Mouse (Mus musculus) stomach, postnatal 0 days (tissue): ENCODE data around the gene Kirrel3. TPM values are rescaled to one million over a fixed set of nuclear protein-coding genes. Genes with fewer than 3 reads are reported as not detected.
A peak's percentile ranks its signal among the peaks of the same experiment; 100 is the strongest.

ENCODE experiments used
- ATAC-seq: fragments of 200-750 bp; cut with Nextera tagmentation; 2 replicates; pipeline ENCODE4 v1.8.0; 2017; ENCODE audit not compliant: low FRiP score, low TSS enrichment
- DNase-seq: peaks from one replicate; pipeline ENCODE4 v3.0.0-alpha.2; 2016; ENCODE audit warnings: low spot score
- H3K27ac ChIP-seq: fragments of 300-500 bp; sonication (generic); replicated peaks from 2 replicates; pipeline ENCODE4 v1.5.1; 2014; ENCODE audit warnings: mild to moderate bottlenecking, control low read depth
- H3K27me3 ChIP-seq: fragments of 300-500 bp; sonication (generic); 2 replicates; pipeline ENCODE4 v1.6.1; 2014; ENCODE audit warnings: low read length; ENCODE audit not compliant: control insufficient read depth, insufficient read depth
- H3K36me3 ChIP-seq: fragments of 300-500 bp; sonication (generic); 2 replicates; pipeline ENCODE4 v1.6.1; 2014; ENCODE audit warnings: low read length, mixed read lengths; ENCODE audit not compliant: control insufficient read depth, insufficient read depth
- H3K4me1 ChIP-seq: fragments of 300-500 bp; sonication (generic); replicated peaks from 2 replicates; pipeline ENCODE4 v1.6.1; 2014; ENCODE audit warnings: antibody characterized with exemption; ENCODE audit not compliant: control insufficient read depth, insufficient read depth
- H3K4me2 ChIP-seq: fragments of 300-500 bp; sonication (generic); replicated peaks from 2 replicates; pipeline ENCODE4 v1.6.1; 2014; ENCODE audit warnings: low read depth, mild to moderate bottlenecking, control low read depth, moderate library complexity
- H3K4me3 ChIP-seq: fragments of 300-500 bp; sonication (generic); 2 replicates; pipeline ENCODE4 v1.5.1; 2014; ENCODE audit warnings: low read depth, low read length, control low read depth
- H3K9ac ChIP-seq: fragments of 300-500 bp; sonication (generic); 2 replicates; pipeline ENCODE4 v1.6.1; 2014; ENCODE audit warnings: mild to moderate bottlenecking, low read length, control low read depth, mixed read lengths
- H3K9me3 ChIP-seq: fragments of 300-500 bp; sonication (generic); 2 replicates; pipeline ENCODE4 v1.6.1; 2016; ENCODE audit warnings: low read length; ENCODE audit not compliant: control insufficient read depth
- CTCF ChIP-seq: IDR thresholded peaks from 2 replicates; pipeline ENCODE4 v1.5.1; 2016; ENCODE audit warnings: antibody characterized with exemption, low read depth, mild to moderate bottlenecking, moderate library complexity
- EP300 ChIP-seq: optimal IDR thresholded peaks from 2 replicates; pipeline ENCODE3; 2016; ENCODE audit warnings: antibody characterized with exemption
- WGBS: fragments of 180-500 bp; shearing (Covaris S2); extraction: QIAGEN DNeasy Blood & Tissue Kit; methylation state at CpG from one replicate; pipeline ENCODE4 v1.1.7; 2014; 5-methylcytosine and 5-hydroxymethylcytosine counted together
- polyA plus RNA-seq: library from polyadenylated mRNA; unstranded; fragments of >200 nt; fragmentation: Nextera tagmentation; extraction: Ambion mirVana; gene quantifications from 2 replicates; pipeline ENCODE4 v1.2.1, GENCODE M21; 2015

Kirrel3 gene
- polyA plus RNA-seq, 1 experiment from 2014 or later, result 1.4 TPM

GRCm38 (mm10) chr9:34458189-34458588 is 27.5 kb upstream of the Kirrel3 start:
- Histone ChIP-seq H3K36me3 (no peaks in the 10 kb centered on the region), H3K27ac (no peak overlapping the region), H3K4me1 (no peaks in the 10 kb centered on the region), H3K4me2 (no peak overlapping the region), H3K9ac (no peak overlapping the region), H3K9me3 (no peaks in the 10 kb centered on the region), H3K27me3 (no peaks in the 10 kb centered on the region), H3K4me3 (no peak overlapping the region)
- DNase-seq, result no peak
- 56% methylated on average over 5 of the region's 5 CpGs for WGBS
- no peak for TF ChIP-seq CTCF
- no peak for TF ChIP-seq EP300
- no peak for ATAC-seq

- Histone ChIP-seq H3K4me3 (no peak overlapping the region), H3K27me3 (no peaks in the 10 kb centered on the region), H3K9me3 (no peaks in the 10 kb centered on the region), H3K36me3 (no peaks in the 10 kb centered on the region), H3K27ac (no peak overlapping the region), H3K4me2 (no peak overlapping the region), H3K9ac (no peak overlapping the region), H3K4me1 (no peaks in the 10 kb centered on the region)
- 25% methylated on average over 5 of the region's 5 CpGs for WGBS
- DNase-seq, result no peak
- ATAC-seq, result no peak
- TF ChIP-seq CTCF (no peak), EP300 (no peak)
These were observed 25.7 kb upstream of the Kirrel3 start for GRCm38 (mm10) chr9:34459968-34460367.

DNA sequence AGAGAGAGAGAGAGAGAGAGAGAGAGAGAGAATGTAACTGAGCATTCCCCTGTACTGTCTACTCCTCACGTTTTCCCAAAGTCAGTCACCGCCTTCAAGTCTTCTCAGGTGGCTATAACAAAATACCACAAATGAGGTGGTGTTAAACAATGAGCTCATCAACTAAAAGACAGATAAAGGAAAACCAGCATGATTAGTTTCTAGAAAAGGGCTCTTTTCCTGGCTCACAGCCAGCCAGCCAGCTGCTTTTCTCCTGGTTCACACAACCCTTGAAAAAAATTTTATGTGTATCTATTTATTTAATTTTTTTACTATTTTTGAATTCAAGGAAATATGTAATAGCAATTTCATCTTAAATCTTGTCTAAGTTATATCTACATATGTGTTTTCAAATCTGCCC is 22.0 kb upstream of the Kirrel3 start:
- H3K27me3 ChIP-seq, result no peaks in the 10 kb centered on the region
- H3K36me3 ChIP-seq, result no peaks in the 10 kb centered on the region
- no peak for DNase-seq
- TF ChIP-seq EP300 (no peak), CTCF (no peak)
- WGBS, result 50% methylated on average over 2 of the region's 2 CpGs
- H3K4me2 ChIP-seq, result no peak overlapping the region
- no peak overlapping the region for H3K27ac ChIP-seq
- no peaks in the 10 kb centered on the region for H3K9me3 ChIP-seq
- H3K4me1 ChIP-seq, result no peaks in the 10 kb centered on the region
- no peak for ATAC-seq
- no peak overlapping the region for H3K9ac ChIP-seq
- H3K4me3 ChIP-seq, result no peak overlapping the region

- H3K4me2 ChIP-seq, result no peak overlapping the region
- WGBS, result 68% methylated on average over 3 of the region's 3 CpGs
- 0 out of 2 replicates have a peak, but pooled peaks have one; percentile 59 for ATAC-seq
These were observed 19.6 kb upstream of the Kirrel3 start for GRCm38 (mm10) chr9:34466058-34466457.

GRCm38 (mm10) chr9:34469180-34469579 is 16.5 kb upstream of the Kirrel3 start:
- Histone ChIP-seq H3K9ac (no peak overlapping the region), H3K36me3 (no peaks in the 10 kb centered on the region), H3K4me3 (no peak overlapping the region), H3K4me1 (no peaks in the 10 kb centered on the region), H3K9me3 (no peaks in the 10 kb centered on the region), H3K4me2 (no peak overlapping the region), H3K27me3 (no peaks in the 10 kb centered on the region), H3K27ac (no peak overlapping the region)
- WGBS, result 81% methylated on average over 3 of the region's 3 CpGs
- TF ChIP-seq CTCF (peak; percentile 50), EP300 (no peak)
- DNase-seq (no peak), ATAC-seq (no peak)

More at GRCm38 (mm10) chr9:34466058-34466457, 19.6 kb upstream of the Kirrel3 start:
- H3K4me3 ChIP-seq, result no peak overlapping the region
- H3K36me3 ChIP-seq, result no peaks in the 10 kb centered on the region
- TF ChIP-seq EP300, result no peak
- no peak for TF ChIP-seq CTCF
- H3K9ac ChIP-seq, result no peak overlapping the region
- H3K4me1 ChIP-seq, result no peaks in the 10 kb centered on the region
- no peaks in the 10 kb centered on the region for H3K9me3 ChIP-seq
- H3K27me3 ChIP-seq, result no peaks in the 10 kb centered on the region
- H3K27ac ChIP-seq, result no peak overlapping the region
- no peak for DNase-seq

- Histone ChIP-seq H3K27me3 (no peaks in the 10 kb centered on the region), H3K4me3 (no peak overlapping the region), H3K4me1 (no peaks in the 10 kb centered on the region), H3K27ac (no peak overlapping the region), H3K9me3 (no peaks in the 10 kb centered on the region), H3K36me3 (no peaks in the 10 kb centered on the region), H3K9ac (no peak overlapping the region), H3K4me2 (no peak overlapping the region)
- no peak for ATAC-seq
- WGBS, result 26% methylated on average over 5 of the region's 5 CpGs
- no peak for TF ChIP-seq CTCF
- no peak for DNase-seq
These were observed 9.5 kb upstream of the Kirrel3 start for GRCm38 (mm10) chr9:34476206-34476605.
